Mouse (Mus musculus) adipocyte (in vitro differentiated cells): Measurements from ENCODE around the gene Nmrk1.
A peak's percentile ranks its signal among the peaks of the same experiment; 100 is the strongest.

Experiments
- DNase-seq: peaks from one replicate; pipeline ENCODE4 v3.0.0-alpha.2; 2016; ENCODE audit warnings: low spot score

Gene Nmrk1

DNA sequence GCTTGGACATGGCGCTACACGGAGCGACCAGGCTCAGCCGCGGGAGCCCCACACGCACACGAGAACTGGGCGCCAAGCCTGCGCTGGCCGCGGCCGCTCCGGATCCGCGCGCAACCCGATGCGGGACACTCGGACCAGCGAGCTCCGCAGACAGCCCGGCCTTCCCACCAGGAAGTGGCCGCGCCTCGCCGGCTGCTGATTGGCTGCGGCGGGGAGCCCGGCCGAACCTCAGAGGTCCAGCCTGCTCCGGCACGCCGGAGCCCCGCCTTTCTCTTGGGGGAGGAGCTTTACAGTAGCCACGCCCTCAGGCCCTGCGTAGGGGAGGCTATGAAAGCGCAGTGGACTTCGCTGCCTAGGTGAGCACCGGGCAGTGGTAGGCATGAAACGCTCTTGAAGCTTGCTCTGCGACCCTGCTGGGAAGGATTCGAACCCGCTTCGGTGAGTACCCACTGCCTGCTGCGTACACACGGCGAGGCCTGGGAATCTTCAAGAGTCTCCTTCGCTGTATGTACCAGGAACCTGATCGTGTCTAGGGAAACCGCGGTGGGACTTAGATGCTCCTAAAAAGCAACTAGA, at the start of gene Nmrk1, which contains the start of gene Ostf1:
Gene Nmrk1 (plus strand): TSS at position 307 of the 576 bp plus-strand sequence.
Gene Ostf1 (minus strand): TSS at position 180 of the 576 bp plus-strand sequence.
- DNase-seq: peak; percentile 92

- DNase-seq: no peak
Observed at GRCm38 (mm10) chr19:18582226-18582625, 49.5 kb upstream of the Nmrk1 start.

DNA sequence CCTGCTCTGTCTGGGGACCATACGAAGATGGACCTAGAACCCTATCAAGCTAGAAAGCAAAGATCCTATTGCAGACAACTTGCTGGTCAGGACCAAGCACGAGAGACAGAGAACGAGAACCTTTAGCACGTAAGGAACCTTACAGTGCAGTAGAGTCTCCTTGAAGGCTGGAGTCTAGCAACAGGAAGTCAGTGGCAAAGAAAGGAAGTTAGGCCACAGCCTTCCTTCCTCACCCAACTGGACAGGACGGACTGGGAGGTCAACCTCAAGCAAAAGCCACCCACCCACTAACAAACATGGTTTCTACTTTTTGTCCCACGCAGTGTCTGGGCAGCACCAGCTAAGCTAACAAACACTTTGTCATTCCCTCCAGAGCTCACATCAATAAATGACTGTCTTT, 48.9 kb upstream of the Nmrk1 start:
- DNase-seq: no peak

DNA sequence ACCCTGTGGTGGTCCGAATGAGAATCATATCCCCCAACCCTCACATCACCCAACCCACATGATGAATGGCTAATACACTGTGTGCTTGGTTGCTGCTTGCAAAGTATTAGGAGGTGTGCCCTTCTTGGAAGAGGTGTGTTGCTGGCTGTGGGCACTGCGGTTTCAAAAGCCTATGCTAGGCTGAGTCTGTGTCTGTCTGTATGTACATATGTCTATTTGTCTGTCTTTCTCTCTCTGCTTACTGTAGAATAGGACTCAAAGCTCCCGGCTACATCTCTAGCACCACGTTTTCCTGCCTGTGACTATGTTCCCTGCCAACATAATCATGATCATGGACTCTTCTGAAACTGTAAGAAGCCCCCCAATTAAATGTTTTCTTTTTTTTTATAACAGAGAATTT, 48.0 kb upstream of the Nmrk1 start:
- DNase-seq: no peak

GRCm38 (mm10) chr19:18584621-18585020, 47.1 kb upstream of the Nmrk1 start:
- no peak for DNase-seq

- DNase-seq: no peak
Observed at GRCm38 (mm10) chr19:18587118-18587517, 44.6 kb upstream of the Nmrk1 start.

DNA sequence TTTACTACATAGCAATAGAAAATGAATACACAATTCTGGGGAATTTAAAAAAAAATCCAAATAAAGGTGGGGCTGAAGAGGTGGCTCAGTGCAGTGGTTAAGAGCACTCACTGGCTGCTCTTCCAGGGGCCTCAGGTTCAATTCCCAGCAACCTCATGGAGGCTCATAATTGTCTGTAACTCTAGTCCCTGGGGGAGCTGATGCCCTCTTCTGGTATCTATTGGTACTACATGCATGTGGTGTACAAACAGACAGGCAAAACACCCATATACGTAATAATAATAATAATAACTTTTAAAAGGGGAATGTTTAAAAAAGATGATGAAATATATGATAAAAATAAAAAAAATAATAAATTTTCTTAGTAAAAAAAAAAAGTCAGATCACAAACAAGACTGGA, 43.5 kb upstream of the Nmrk1 start:
- DNase-seq: no peak

- DNase-seq: peak; percentile 30
Observed at GRCm38 (mm10) chr19:18588801-18589200, 42.9 kb upstream of the Nmrk1 start.

DNA sequence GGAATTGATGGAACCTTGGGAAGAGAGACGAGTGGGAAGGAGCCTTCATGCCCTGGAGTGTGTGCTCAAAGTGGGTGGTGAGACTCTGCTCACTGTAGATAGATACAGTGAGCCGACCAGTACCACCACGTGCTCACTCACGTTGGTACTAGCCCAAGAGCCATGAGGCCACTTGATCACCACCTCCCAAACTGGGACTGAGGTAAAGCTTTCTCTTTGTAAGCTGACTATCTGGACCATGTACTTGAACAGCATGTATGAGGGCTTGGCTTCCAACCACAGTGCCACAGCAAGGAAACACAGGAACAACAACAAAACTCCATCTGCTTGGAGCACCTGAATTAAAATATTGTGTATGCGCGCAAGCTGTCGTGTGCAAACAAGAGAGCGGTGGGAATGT, 42.5 kb upstream of the Nmrk1 start:
- no peak for DNase-seq

DNA sequence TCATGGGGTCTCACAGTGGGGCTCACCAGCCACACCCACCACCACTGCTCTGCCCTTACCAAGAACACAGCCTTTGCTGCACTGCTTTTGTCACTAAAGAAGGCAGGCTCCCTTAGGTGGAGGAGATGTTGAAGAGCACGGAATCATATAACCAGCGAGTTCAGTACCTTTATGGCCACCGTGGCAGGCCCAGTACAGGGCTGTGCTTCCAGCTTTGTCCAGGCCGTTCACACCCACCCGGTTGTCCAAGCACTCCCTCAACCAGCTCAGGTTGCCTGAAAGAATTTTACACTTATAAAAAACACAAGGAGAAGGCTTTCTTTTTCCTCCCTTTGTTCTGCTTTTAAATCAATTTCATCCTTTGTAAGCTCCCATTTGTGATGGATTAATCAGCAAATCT, 41.5 kb upstream of the Nmrk1 start:
- no peak for DNase-seq

- no peak for DNase-seq
Observed at GRCm38 (mm10) chr19:18590942-18591354, 40.8 kb upstream of the Nmrk1 start.

DNA sequence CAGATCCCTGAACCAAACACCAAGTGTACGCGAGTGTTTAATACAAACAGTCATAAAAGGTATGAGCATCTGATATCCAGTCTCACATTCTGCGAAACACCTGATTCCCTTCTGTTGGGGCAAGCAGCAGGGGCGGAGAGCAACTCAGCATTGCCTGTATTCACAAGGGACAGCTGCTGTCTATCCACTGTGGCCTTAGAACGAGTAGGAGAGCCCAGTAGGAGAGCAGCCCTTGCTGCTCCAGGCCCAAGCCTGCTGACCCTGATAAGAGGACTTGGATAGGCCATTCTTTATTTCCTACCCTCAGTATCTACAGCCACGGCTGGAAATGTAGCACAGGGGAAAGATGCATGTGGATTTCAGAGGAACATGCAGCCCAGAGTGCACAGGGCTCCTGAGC, 38.8 kb upstream of the Nmrk1 start:
- DNase-seq: no peak

- DNase-seq: no peak
Observed at GRCm38 (mm10) chr19:18593722-18594121, 38.0 kb upstream of the Nmrk1 start.

DNA sequence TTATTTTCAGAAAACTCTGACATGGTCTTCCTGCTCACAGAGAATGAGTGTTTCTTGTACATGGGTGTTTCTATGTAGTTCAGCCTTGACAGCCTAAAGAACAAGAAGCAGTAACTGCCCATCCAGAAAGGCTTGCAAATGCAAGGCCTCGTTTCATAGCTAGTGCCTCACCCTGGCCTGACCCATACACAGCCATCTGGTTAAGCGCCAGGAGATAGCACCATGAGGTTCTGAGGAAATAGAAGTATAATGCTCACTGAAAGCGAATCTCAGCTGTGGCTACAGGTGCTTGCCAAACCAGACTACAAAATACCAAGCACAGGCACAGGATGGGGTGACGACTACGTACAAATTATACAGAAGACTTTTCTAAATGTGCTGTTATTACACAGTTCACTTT, 34.9 kb upstream of the Nmrk1 start:
- no peak for DNase-seq

DNA sequence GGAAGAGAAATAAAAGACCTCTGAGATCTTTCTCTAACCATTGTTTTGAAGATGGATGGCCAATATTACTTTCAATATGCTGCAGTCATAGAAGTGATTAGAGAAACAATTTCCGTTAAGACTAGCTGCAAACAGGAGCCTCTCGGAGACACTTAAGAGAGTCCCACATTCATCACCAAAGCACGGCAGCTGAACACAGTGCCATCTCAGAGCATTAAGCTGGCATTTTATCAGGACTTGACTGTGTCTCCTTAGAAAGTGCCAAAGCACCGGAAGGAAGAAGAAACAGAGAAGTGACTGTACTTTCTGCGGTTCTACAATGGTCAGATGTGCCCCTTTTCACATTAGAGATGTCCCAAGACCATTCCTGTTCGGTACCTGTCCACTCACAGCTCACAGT, 34.0 kb upstream of the Nmrk1 start:
- DNase-seq: no peak

GRCm38 (mm10) chr19:18598265-18598926, 33.4 kb upstream of the Nmrk1 start:
- no peak for DNase-seq

DNA sequence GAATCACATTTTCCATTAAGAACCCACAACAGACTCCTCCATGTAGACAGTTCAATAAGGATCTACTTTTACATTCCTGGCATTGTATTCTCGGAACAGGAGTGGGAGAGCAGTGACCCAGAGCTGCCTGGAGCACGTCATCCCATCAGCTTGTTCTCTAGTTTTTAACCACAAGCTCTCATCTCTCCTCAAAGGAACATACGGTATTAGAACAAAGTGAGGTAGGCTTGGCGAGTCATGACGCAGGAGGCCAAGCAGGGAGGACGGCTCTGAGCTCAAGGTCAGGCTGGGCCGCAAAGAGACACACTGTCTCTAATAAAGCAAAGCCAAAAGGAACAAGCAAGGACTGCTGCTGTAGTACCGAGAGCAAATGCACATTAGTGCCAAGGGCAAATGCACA, 32.7 kb upstream of the Nmrk1 start:
- DNase-seq: no peak

DNA sequence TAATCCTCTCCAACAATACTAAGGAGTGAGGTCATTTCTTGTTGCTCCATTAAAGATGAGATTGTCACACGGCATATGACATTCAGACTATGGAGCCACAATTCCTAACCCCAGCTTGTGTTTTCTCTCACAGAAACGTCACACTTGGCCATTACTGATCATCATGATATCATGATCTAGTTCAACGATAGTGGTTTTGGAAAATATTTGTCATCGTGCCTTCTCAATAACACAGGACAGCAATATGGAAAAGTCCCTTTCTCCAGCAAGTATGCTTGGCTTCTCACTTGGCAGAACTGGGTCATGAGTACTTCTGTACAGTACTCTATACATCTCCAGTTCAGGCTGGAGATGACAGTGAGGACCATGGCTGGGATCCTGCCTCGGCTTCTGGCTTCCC, 32.1 kb upstream of the Nmrk1 start:
- no peak for DNase-seq

DNA sequence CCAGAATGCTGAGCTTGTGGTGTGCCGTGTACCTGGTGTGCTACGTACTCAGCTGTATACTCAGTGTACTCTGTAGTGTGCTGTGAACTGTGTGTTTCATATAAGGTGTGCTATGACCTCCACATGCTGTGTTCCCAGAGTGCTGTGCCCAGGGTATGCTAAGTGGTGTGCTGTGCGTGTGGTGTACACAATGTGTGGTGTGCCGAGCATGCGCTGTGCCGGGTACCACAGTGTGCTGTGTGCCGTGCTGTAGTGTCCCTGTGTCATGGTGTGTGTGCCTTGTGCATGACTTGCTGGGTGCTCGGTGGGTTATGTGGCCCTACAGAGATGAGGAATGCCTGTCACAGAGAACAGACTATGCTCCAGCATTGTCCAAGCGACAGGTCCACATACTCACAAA, 31.1 kb upstream of the Nmrk1 start:
- no peak for DNase-seq

DNA sequence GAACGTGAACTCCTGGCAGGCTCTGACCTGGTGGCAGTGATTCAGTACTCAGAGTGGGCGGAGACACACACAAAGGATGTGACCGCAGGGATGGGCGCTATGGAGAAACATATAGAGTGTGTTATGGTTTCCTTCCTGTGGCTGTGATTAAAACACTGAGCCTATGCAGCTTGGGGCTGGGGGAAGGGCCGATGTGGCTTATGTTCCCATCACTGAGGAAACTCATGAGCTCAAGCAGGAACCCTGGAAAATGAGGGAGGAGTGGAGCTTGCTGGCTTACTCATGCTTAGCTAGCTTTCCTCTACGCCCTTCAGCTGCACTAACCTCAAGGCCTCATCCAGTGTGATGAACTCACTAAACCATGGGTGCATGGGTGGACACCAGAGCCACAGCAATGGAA, 28.7 kb upstream of the Nmrk1 start:
- no peak for DNase-seq

DNA sequence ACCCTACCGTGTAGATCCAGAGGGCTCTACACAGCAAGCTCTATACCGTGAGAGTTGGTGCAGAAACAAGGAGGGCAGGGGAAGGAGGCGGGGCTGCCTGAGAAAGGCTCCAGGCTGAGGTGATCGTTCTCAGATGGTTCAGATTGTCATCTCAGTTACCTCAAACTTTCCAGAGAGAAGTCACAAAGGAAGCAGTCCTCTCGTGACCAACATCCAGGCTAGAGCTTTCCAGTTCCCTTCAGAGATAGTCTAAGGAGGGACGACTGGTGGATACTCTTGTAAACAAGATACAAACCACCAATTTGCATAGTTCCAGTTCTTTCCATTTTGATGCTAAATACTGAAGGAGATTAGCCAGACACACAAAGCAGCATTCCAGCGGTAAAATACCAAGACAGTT, 23.8 kb upstream of the Nmrk1 start:
- DNase-seq: no peak

DNA sequence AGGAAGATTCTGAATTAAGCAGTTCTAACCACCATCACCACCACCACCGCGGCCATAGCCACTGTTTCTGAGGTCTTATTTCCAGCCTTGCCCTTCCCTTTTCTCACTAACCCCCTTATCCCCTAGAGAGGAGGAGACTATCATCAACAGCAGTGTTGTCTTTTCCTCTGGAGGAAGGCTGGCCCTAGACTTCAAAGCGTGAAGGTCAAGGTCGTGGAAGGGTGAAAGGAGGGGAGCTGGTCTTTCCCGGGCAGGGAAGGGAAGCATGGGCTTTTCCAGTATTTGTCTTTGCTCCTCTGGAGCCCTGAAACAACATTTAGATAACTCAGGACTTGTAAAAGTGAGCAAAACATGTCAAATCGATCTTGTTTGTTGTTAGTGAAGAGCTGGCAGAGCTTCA, 22.8 kb upstream of the Nmrk1 start:
- DNase-seq: no peak

DNA sequence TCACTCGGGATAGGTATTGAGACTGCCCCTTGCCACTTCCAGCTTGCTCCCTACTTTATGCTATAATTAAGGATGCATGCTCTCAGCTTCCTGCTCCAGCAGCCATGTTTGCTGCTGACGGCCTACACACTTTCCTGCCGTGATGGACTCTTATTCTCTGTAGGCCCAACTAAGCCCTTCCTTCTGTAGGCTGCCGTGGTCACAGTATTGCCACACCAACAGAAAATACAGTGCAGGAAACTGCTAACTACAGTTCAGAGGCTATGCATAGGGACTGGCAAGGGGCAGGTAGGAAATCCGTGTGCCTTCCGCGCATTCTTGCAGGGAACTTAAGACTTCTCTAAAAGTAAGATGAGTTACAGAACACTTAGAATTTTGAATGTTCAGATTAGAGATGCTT, 17.4 kb upstream of the Nmrk1 start:
- DNase-seq: no peak

DNA sequence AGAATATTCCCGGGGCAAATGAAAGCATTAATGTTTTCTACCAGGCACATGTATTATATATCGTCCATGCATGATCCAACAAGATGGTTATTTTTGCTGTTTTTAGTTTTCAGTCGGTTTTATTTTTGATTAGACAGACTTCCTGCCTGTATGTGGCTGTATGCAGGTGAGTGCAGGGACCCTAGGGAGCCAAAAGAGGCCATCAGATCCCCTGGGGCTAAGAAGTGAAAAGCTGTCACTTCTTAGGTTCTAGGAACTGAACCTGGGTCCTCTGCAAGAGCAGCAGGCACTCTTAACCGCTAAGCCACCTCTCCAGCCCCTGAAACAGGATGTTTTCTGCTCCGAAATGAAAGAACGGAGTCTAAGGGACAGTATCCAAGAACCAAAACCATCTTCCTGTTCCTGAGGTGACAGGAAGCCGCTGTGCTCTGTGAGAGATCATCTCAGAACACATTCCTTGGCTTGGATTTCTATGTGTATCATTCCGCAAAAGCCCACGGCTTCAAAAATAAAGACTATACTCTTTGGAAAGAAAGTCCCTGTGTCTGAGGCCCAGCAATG, 16.0 kb upstream of the Nmrk1 start:
- no peak for DNase-seq
